Mouse (Mus musculus) c-Kit-positive CD71-positive TER-119-negative erythroid progenitor cells, embryonic 14.5 days (primary cell): ENCODE measurements around the gene Rcsd1.

Source experiments
- DNase-seq: peaks from one replicate; pipeline ENCODE4 v3.0.0-alpha.2; 2013; ENCODE audit warnings: low read depth

The Rcsd1 gene

DNA sequence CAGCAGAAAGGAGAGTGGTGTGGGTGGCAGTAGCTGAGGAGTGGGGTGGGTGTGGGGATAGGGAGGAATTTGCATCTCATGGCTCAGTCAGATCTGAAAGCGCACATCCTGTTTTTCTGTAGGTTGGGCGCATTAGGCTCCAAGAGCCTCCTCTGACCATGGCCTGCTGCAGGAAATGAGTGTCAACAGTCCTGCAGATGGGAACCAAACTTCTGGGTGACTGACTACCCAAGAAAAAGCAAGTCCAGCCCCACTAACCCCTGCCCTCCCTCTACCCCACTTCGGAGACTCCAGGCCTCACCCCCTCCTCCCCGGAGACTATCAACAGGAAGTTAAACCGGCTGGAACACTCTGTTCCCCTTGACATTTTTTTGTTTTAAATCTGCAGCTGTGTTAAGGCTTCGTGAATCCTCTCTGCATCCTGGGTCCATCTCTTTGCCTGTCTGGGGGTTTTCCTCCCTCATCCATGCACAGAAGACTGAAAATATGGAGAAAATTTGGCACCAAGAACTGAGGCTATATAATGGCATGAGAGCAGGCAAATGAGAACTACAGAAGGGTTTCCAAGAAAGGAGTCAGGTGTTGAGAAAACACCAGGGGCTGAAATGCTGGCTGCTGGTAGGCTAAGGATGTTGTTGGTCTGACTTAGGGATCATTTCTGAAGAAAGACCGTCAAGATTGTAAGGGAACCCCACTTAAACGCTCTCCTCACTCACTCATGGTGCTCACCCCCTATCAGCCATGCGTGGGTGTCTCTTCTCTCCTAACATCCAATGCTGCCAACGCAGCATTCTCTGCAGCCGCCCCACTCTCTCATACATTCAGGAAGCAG, 8.4 kb upstream of the Rcsd1 start:
- DNase-seq = no peak

DNA sequence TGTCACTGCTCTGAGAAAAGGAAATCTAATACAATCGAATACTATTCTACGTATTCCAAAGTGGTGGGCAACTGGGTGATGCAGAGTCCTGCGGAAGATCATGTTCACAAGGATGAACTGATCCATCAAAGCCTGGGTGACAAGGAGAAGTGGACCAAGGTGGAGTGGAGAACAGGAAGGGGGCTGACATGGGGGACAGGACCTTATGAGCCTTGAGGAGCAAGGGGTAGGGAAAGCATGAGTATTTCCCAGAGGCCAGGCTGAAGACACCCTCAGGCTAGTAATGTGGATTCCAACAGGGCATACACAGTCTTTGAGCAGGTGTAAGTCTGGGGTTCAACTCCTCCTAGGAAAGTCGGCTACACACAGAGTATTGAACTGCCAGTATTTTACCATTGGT, 6.9 kb upstream of the Rcsd1 start:
- DNase-seq = no peak

DNA sequence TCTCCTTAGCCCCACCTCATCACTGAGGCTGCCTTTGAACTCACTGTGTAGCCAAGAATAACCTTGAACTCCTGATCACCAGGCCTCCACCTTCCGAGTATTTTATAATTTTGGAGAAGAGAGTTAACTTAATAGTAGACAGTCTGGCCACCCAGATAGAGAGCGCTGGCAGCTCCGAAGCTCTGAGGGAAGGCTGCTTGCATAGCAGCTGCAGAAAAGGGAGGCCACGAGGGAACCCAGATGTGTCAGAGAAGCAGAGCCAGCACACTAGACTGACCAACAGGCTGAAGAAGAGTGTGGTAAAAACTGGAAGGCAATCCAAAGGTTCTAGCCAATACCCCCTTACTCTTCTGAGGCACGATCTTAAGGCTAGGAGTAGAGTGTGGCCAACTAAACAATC, 4.2 kb upstream of the Rcsd1 start:
- DNase-seq = no peak

- DNase-seq = no peak
Measured at GRCm38 (mm10) chr1:165711914-165712313, 2.4 kb upstream of the Rcsd1 start.

- no peak for DNase-seq
Measured at GRCm38 (mm10) chr1:165708686-165709380, 724 bp downstream of the Rcsd1 start.

- DNase-seq = no peak
Measured at GRCm38 (mm10) chr1:165707640-165708322, 1.8 kb downstream of the Rcsd1 start.

- DNase-seq = no peak
Measured at GRCm38 (mm10) chr1:165707241-165707639, 2.3 kb downstream of the Rcsd1 start.

DNA sequence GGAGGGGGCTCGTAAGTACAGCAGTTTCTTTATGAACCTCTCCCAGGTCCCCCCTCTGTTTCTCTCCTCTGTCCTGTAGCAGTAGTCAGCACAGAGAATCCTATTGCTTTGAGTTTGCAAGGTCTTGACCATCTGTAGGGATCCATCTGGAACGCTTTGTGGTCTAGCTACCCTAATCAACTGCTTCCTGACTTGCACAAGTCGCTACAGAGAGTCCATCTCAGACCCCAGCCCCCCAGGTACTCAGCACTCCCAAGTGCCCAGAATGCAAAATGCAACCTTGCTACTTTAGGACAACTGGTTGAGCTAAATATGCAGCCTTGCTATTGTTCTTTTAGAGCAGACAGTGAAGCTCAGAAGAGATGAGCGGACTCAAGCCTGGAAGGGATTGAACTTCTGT, 3.1 kb downstream of the Rcsd1 start:
- no peak for DNase-seq

DNA sequence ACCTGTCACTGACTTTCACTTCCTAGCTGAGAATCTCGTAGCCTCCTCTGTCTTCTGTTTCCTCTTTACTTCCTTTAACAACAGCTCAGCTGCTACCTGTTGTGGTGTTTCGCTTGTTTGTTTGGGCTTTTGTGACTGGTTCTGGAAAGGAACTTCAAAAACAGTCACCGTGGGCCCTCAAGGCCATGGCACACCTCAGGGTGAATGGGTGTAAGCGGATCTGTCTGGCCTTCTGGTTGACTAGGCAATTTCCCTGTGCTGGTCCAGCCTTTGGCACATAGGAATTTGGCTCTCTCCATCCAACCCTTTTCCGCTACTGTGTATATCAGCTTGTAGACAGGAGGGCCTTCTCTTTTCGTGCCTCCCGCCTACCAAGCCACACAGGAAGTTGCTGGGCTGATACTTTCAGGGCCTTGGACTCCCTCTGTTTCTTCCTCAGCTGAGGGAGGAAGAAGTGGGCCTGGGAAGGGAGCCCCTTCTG, 3.6 kb downstream of the Rcsd1 start:
- DNase-seq = no peak

DNA sequence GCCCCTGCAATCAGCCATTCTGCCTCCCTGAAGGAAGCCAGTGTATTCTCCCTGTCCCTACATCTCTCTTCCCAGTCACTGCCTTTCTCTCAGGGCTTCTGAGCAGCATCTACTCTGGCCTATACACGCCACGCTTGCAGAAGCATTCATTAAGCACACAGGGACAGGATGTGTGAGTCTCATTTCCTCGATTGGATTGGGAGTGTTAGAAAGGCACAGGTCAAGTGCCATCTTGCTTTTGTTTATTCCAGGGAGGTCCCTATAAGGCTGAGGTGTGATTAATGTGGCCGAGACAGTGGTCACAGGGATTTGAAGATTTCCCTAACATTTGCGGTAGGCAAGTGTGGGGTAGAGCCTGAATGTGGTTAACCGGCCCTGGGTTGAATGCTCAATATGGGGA, 4.2 kb downstream of the Rcsd1 start:
- DNase-seq = no peak

DNA sequence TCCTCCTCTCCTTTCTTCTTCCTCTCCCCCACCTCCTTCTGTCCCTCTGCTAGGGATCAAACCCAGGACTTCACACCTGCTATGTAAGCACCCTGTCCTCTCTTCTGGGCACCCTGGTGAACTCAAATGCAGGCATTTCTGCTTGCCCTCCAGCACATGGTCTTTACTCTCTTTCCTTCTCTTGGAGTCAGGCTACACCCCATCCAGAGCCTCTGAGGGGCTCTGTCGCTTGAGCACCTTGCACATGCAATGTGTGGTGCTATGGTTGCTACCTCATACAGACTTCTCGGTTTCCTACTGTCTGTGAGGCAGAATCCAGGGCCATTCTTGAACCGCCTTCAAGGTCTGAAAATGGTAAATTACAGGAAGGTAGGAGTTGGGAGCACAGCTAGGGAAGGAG, 4.7 kb downstream of the Rcsd1 start:
- no peak for DNase-seq

DNA sequence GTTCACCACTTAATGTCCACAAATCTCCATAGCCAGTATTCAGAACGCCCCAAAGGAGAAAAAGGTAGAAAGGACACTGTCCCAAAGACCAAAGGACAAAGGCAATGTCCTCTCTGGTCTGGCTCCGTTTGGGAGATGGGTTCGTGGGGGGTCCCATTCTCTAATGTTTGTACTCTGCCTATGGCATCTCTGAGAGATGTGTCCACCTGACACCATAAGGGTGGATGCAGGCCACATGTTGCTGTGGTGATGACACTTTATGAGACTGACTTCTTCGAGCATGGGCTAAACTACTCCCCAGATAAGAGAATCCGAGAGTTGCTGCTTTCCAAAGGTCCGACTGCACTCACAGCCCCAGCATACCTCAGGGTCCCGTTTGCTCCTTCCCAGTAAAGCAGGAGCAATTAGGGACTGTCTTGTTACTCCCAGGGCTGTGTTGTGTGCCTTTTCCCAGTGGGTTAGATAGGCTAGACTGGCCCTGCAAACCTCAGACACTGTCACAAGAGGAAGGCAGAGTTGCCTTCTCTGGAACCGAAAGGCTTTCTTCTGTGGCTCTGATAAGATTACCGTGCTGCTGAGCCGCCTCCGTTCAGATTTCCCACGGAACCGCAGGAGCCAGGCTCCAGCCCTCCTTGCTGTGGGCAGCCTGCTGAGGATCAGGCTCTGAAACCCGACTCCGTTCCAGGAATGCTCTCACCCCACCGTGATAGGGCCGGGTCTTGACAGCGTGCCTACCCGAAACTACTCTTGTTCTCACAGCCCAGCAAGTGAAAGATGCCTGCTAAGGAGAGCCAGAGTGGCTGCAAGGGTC, 7.1 kb downstream of the Rcsd1 start:
- DNase-seq = no peak

DNA sequence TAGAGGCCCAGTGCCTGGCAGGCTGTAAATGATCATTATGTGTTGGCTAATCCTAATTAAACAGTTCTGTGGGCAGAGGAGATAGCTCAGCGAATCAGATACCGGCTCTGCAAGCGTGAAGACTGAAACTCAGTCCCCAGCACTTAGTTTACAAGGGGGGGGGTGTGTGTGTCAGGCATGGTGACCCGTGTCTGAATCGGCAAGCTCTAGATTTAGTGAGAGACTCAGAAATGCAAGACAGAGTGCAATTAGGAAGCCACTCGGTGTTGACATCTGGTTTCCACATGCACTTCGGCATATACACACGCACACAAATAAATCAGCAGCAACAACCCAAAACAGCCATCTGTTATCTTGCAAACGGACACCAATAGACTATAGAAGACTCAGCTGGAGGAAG, 8.0 kb downstream of the Rcsd1 start:
- no peak for DNase-seq

DNA sequence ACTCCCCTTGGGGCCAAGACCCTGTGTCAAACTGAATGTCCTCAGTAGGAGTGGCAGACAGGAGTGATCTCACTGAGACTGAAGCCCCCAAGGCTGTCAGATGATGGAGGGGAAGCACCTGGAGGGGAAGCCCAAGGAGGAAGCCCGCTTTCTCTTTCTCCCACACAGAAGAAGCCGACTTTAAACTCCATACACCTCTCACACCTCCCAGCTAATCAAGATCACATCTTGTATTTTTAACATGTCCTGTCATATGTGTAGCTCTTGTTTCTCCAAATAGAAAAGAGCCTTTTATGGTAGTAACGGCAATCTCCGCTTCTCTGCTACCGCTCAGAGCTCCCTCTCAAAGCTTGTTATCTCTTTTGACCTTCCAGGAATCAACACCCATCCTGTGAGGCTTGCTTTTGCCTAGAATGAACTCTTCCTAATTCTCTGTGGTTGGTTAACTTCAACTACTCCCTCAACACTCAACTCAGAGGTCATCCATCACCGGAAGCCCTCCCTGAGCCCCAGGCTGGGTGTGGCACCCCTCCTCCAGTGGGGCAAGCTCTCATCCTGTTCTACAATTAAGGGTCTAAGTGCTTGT, 8.5 kb downstream of the Rcsd1 start:
- DNase-seq = no peak

DNA sequence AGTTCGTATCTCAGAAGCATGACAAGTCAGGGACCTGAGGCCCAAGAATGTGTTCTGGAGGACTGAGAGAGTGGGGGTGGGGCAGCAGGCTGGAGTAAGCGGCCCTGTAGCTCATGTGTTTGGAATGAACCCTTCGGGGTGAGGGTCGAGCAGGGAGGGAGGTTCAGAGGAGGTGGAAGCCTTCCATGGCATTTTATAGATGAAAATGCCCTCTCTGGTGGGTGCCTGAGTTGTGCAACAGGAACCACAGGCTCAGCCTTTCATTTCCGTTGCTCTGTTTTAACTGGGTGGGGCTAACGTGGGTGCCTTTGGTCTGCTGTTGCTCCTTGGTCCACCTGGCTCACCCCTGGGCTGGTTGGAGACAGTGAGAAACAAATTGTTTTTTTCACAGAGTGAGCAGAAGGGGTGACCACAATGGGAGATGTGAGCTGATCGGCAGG, 9.2 kb downstream of the Rcsd1 start:
- no peak for DNase-seq

DNA sequence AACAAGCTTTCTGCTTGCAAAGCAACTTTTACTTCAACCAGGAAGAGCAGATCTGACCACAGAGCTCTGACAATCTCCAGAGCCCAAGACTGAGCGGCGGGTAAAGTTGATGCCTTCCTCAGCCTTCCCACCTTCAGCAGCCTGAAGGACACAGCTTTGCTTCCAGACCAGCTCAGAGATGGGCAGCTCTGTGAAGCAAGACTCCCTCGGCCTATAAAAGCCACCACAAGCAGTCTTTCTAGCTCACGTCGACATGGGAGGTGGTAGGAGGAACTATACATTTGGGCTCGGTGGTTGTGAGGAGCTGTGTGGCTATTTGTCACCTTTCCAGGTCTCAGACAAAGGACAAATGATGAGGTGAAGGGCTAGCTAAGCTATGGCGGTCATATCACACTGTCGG, 11.9 kb downstream of the Rcsd1 start:
- no peak for DNase-seq

DNA sequence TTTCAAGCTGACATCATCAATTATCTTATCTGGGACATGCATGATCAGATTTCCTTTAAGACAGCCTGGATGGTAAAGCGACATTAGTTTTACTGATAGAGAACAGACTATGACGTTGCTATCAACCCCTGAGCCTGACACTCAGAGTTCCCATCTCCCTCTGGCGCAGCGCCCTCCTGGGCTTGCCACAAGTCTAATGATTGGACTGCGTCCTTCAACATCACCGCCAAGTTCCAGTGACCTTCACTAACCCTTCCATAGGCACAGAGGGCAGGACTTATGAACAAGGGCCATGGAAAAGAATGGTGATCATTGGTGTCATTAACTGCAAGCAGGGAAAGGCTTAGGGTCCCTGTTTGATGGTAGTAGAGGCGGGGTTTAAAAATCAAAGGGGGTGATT, 12.7 kb downstream of the Rcsd1 start:
- DNase-seq = no peak

- DNase-seq = no peak
Measured at GRCm38 (mm10) chr1:165696040-165696439, 13.5 kb downstream of the Rcsd1 start.

- no peak for DNase-seq
Measured at GRCm38 (mm10) chr1:165695392-165696014, 14.1 kb downstream of the Rcsd1 start.

DNA sequence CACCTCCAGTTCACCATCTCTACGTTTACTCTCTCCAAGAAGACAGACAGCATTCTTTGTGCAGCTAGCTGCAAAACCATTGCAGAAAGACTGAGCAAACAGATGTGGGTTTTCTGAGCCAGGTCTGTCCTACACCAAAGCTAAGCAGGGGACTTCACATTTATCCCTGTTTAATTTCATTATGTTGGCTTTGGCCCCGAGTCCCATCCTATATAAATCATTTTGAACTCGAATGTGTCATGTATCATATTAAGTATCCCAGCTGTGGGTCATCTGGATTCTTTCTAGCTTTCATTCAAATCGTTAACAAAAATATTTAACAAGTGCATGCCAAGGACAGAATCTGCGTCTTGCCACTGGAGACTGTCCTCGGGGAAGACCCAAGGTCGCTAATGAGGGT, 15.7 kb downstream of the Rcsd1 start:
- no peak for DNase-seq

- no peak for DNase-seq
Measured at GRCm38 (mm10) chr1:165691516-165691915, 18.0 kb downstream of the Rcsd1 start.
